Comparison of ENCODE assay signal across 19 mouse cellular contexts in genomic region chr9:47323051-47323450, GRCm38 (mm10).
DNase-seq lines count a peak whose midpoint lies in the region; ATAC-seq and TF ChIP-seq lines count a peak whose summit lies in the region.
"Had no signal": no experiment of that assay in that cellular context is flagged by ENCODE, and none has a peak within 500 bp of the region (broad histone marks: within the 10 kb centered on the region; RNA-seq: fewer than 3 reads in every experiment).

No protein-coding gene starts in this region.

- WGBS in kidney, postnatal 0 days, result 48% methylated on average over 5 of the region's 5 CpGs
- WGBS in embryonic facial prominence, embryonic 11.5 days, result 33% methylated on average over 5 of the region's 5 CpGs
- WGBS in limb, embryonic 14.5 days, result 19% methylated on average over 5 of the region's 5 CpGs
- 69% methylated on average over 5 of the region's 5 CpGs for WGBS in forebrain, embryonic 16.5 days

- peak; percentile 18 for DNase-seq in kidney, postnatal 0 days (ENCODE audit: low spot score)
- DNase-seq in kidney, adult 8-10 months, result no peak
- DNase-seq in Muller cell, postnatal 12 days (ENCODE audit: inconsistent ontology term), result peak; percentile 87
- DNase-seq in embryonic facial prominence, embryonic 11.5 days (ENCODE audit: low spot score), result peak; percentile 69
- peak; percentile 42 for DNase-seq in limb, embryonic 14.5 days (ENCODE audit: low spot score)
- no peak for DNase-seq in gastrocnemius, postnatal 36 days
- DNase-seq: gastrocnemius, adult 2 months; heart, postnatal 14 days; kidney, postnatal 14 days; liver, postnatal 0 days; midbrain, embryonic 14.5 days; right cerebral cortex, postnatal 14 days had no signal

- H3K9ac ChIP-seq in kidney, postnatal 0 days (ENCODE audit: low read depth, low read length), result no peak overlapping the region
- H3K9ac ChIP-seq in embryonic facial prominence, embryonic 11.5 days (replicated peaks; ENCODE audit: low read length), result no peak overlapping the region
- H3K9ac ChIP-seq in limb, embryonic 14.5 days (ENCODE audit: low read depth, low read length, severe bottlenecking), result no peak overlapping the region
- H3K9ac ChIP-seq in forebrain, embryonic 16.5 days (replicated peaks; ENCODE audit: low read depth, low read length), result no peak overlapping the region
- H3K9ac ChIP-seq: forebrain, embryonic 15.5 days; heart, embryonic 12.5 days; hindbrain, embryonic 15.5 days; intestine, embryonic 15.5 days; liver, postnatal 0 days; neural tube, embryonic 13.5 days had no signal

- no peak for TF ChIP-seq POLR2A in limb, embryonic 14.5 days (IDR thresholded peaks at IDR 0.05; ENCODE audit: borderline replicate concordance, extremely low read depth, insufficient read depth, insufficient read length)

- H3K36me3 ChIP-seq in kidney, postnatal 0 days (ENCODE audit: insufficient read depth, low read length), result no peaks in the 10 kb centered on the region
- no peaks in the 10 kb centered on the region for H3K36me3 ChIP-seq in embryonic facial prominence, embryonic 11.5 days (replicated peaks; ENCODE audit: control insufficient read depth, insufficient read depth, low read depth, low read length)
- H3K36me3 ChIP-seq in limb, embryonic 14.5 days (ENCODE audit: control insufficient read depth, insufficient read depth, low read length), result no peaks in the 10 kb centered on the region
- H3K36me3 ChIP-seq in forebrain, embryonic 16.5 days (ENCODE audit: control insufficient read depth, insufficient read depth), result no peaks in the 10 kb centered on the region
- H3K36me3 ChIP-seq: forebrain, embryonic 15.5 days; heart, embryonic 12.5 days; hindbrain, embryonic 15.5 days; intestine, embryonic 15.5 days; neural tube, embryonic 13.5 days had no signal

- H3K4me3 ChIP-seq in kidney, postnatal 0 days (replicated peaks; ENCODE audit: low read depth, low read length), result no peak overlapping the region
- H3K4me3 ChIP-seq in embryonic facial prominence, embryonic 11.5 days (ENCODE audit: low read depth, low read length), result no peak overlapping the region
- H3K4me3 ChIP-seq in limb, embryonic 14.5 days (replicated peaks; ENCODE audit: low read length), result no peak overlapping the region
- H3K4me3 ChIP-seq in forebrain, embryonic 16.5 days (replicated peaks; ENCODE audit: low read length), result no peak overlapping the region
- H3K4me3 ChIP-seq: forebrain, embryonic 15.5 days; gastrocnemius, adult 2 months; heart, embryonic 12.5 days; hindbrain, embryonic 15.5 days; intestine, embryonic 15.5 days; neural tube, embryonic 13.5 days had no signal

- TF ChIP-seq CTCF in kidney, postnatal 0 days (IDR thresholded peaks at IDR 0.05; ENCODE audit: low read depth), result no peak

- intact Hi-C loops in gastrocnemius, postnatal 36 days (cut with DNase I), result no loop called here

- H3K27me3 ChIP-seq in kidney, postnatal 0 days (ENCODE audit: insufficient read depth, low read length), result no peaks in the 10 kb centered on the region
- no peaks in the 10 kb centered on the region for H3K27me3 ChIP-seq in embryonic facial prominence, embryonic 11.5 days (ENCODE audit: control insufficient read depth, insufficient read depth, low read length)
- H3K27me3 ChIP-seq in limb, embryonic 14.5 days (ENCODE audit: control insufficient read depth, insufficient read depth, low read length), result no peaks in the 10 kb centered on the region
- no peaks in the 10 kb centered on the region for H3K27me3 ChIP-seq in forebrain, embryonic 16.5 days (replicated peaks; ENCODE audit: control insufficient read depth, insufficient read depth, low read length)
- H3K27me3 ChIP-seq: forebrain, embryonic 15.5 days; hindbrain, embryonic 15.5 days; intestine, embryonic 15.5 days; neural tube, embryonic 13.5 days had no signal

- ATAC-seq in kidney, postnatal 0 days (replicated peaks; ENCODE audit: low FRiP score, low read depth), result no peak
- ATAC-seq in embryonic facial prominence, embryonic 11.5 days (replicated peaks; ENCODE audit: insufficient number of reproducible peaks, low FRiP score, low TSS enrichment, low read depth), result peak; percentile 75; the same call in 1 of the 2 replicates
- no peak for ATAC-seq in limb, embryonic 14.5 days (ENCODE audit: low FRiP score, low read depth)
- ATAC-seq in forebrain, embryonic 16.5 days, result no peak
- ATAC-seq: forebrain, embryonic 15.5 days; intestine, embryonic 15.5 days had no signal

- no peak overlapping the region for H3K4me2 ChIP-seq in kidney, postnatal 0 days (ENCODE audit: low read length)
- no peak overlapping the region for H3K4me2 ChIP-seq in embryonic facial prominence, embryonic 11.5 days (ENCODE audit: low read depth, low read length)
- no peak overlapping the region for H3K4me2 ChIP-seq in limb, embryonic 14.5 days (replicated peaks; ENCODE audit: low read depth, low read length, severe bottlenecking)
- no peak overlapping the region for H3K4me2 ChIP-seq in forebrain, embryonic 16.5 days (ENCODE audit: low read length)
- H3K4me2 ChIP-seq: forebrain, embryonic 15.5 days; heart, embryonic 12.5 days; hindbrain, embryonic 15.5 days; intestine, embryonic 15.5 days; neural tube, embryonic 13.5 days had no signal

- H3K4me1 ChIP-seq in kidney, postnatal 0 days (replicated peaks; ENCODE audit: insufficient read depth, low read length), result no peaks in the 10 kb centered on the region
- H3K4me1 ChIP-seq in embryonic facial prominence, embryonic 11.5 days (ENCODE audit: control insufficient read depth, insufficient read depth, low read length), result no peaks in the 10 kb centered on the region
- peaks cover 13% of the 10 kb centered on the region for H3K4me1 ChIP-seq in limb, embryonic 14.5 days (ENCODE audit: control insufficient read depth, insufficient read depth, low read length)
- H3K4me1 ChIP-seq in forebrain, embryonic 16.5 days (replicated peaks; ENCODE audit: control insufficient read depth, insufficient read depth, low read length), result no peaks in the 10 kb centered on the region
- H3K4me1 ChIP-seq: heart, embryonic 12.5 days; hindbrain, embryonic 15.5 days; neural tube, embryonic 13.5 days had no signal

- no peaks in the 10 kb centered on the region for H3K9me3 ChIP-seq in kidney, postnatal 0 days (replicated peaks; ENCODE audit: low read length)
- H3K9me3 ChIP-seq in embryonic facial prominence, embryonic 11.5 days (replicated peaks; ENCODE audit: control insufficient read depth, low read length), result no peaks in the 10 kb centered on the region
- H3K9me3 ChIP-seq in limb, embryonic 14.5 days (ENCODE audit: control insufficient read depth, low read length), result no peaks in the 10 kb centered on the region
- H3K9me3 ChIP-seq in forebrain, embryonic 16.5 days (ENCODE audit: control insufficient read depth, low read length), result no peaks in the 10 kb centered on the region
- H3K9me3 ChIP-seq: forebrain, embryonic 15.5 days; heart, embryonic 12.5 days; hindbrain, embryonic 15.5 days; intestine, embryonic 15.5 days; neural tube, embryonic 13.5 days had no signal

- H3K27ac ChIP-seq in kidney, postnatal 0 days, result no peak overlapping the region
- H3K27ac ChIP-seq in embryonic facial prominence, embryonic 11.5 days (replicated peaks; ENCODE audit: low read depth, low read length), result no peak overlapping the region
- no peak overlapping the region for H3K27ac ChIP-seq in limb, embryonic 14.5 days (replicated peaks; ENCODE audit: low read depth, low read length)
- H3K27ac ChIP-seq in forebrain, embryonic 16.5 days (ENCODE audit: low read length), result no peak overlapping the region
- H3K27ac ChIP-seq: forebrain, embryonic 15.5 days; gastrocnemius, adult 2 months; hindbrain, embryonic 15.5 days; intestine, embryonic 15.5 days; neural tube, embryonic 13.5 days; stomach, postnatal 0 days had no signal

Comparison
In these comparisons a context has a peak if more than half of its experiments do, and no peak if none do; other contexts are left out.
1. DNase-seq: peak in kidney, postnatal 0 days (single experiment), Muller cell, postnatal 12 days (single experiment), embryonic facial prominence, embryonic 11.5 days (single experiment) and limb, embryonic 14.5 days (single experiment); none in kidney, adult 8-10 months (0 of 2) and gastrocnemius, postnatal 36 days (0 of 2).